Mouse (Mus musculus) hindbrain, embryonic 11.5 days (tissue): ENCODE measurements around the gene Nufip1. TPM values are rescaled to one million over a fixed set of nuclear protein-coding genes. Genes with fewer than 3 reads are reported as not detected.
"Not testable (repeated sequence)": the region's sequence is repeated elsewhere in the genome, so short reads cannot be mapped to it uniquely, and the experiment has no call there.

Experiments used
- ATAC-seq: fragments of 200-750 bp; cut with Nextera tagmentation; 2 replicates; pipeline ENCODE4 v1.8.0; 2017; ENCODE audit warnings: mild to moderate bottlenecking, moderate TSS enrichment, moderate library complexity; ENCODE audit not compliant: low FRiP score
- DNase-seq: peaks from one replicate; pipeline ENCODE4 v3.0.0-alpha.2; 2015; ENCODE audit warnings: low spot score
- H3K27ac ChIP-seq: fragments of 300-500 bp; sonication (generic); 2 replicates; pipeline ENCODE4 v1.5.1; 2014; ENCODE audit warnings: mild to moderate bottlenecking, low read depth, low read length
- H3K27me3 ChIP-seq: fragments of 300-500 bp; sonication (generic); 2 replicates; pipeline ENCODE4 v1.6.1; 2014; ENCODE audit warnings: mild to moderate bottlenecking, low read length, moderate library complexity, mixed read lengths; ENCODE audit not compliant: control insufficient read depth, insufficient read depth
- H3K36me3 ChIP-seq: fragments of 300-500 bp; sonication (generic); 2 replicates; pipeline ENCODE4 v1.6.1; 2014; ENCODE audit warnings: mild to moderate bottlenecking, low read length, moderate library complexity, mixed read lengths; ENCODE audit not compliant: control insufficient read depth, insufficient read depth
- H3K4me1 ChIP-seq: fragments of 300-500 bp; sonication (generic); replicated peaks from 2 replicates; pipeline ENCODE4 v1.6.1; 2014; ENCODE audit warnings: low read length, mixed read lengths; ENCODE audit not compliant: control insufficient read depth, insufficient read depth
- H3K4me2 ChIP-seq: fragments of 300-500 bp; sonication (generic); replicated peaks from 2 replicates; pipeline ENCODE4 v1.6.1; 2014; ENCODE audit warnings: mild to moderate bottlenecking, low read depth, low read length
- H3K4me3 ChIP-seq: fragments of 300-500 bp; sonication (generic); 2 replicates; pipeline ENCODE4 v1.5.1; 2014; ENCODE audit warnings: low read depth, low read length
- H3K9ac ChIP-seq: fragments of 300-500 bp; sonication (generic); 2 replicates; pipeline ENCODE4 v1.6.1; 2014; ENCODE audit warnings: low read depth, low read length
- H3K9me3 ChIP-seq: fragments of 300-500 bp; sonication (generic); 2 replicates; pipeline ENCODE4 v1.6.1; 2016; ENCODE audit warnings: low read length; ENCODE audit not compliant: control insufficient read depth
- WGBS: fragments of 180-500 bp; shearing (Covaris S2); extraction: QIAGEN DNeasy Blood & Tissue Kit; methylation state at CpG from one replicate; pipeline ENCODE4 v1.1.7; 2014; 5-methylcytosine and 5-hydroxymethylcytosine counted together
- polyA plus RNA-seq: library from polyadenylated mRNA; unstranded; fragments of >200 nt; fragmentation: Nextera tagmentation; extraction: Ambion mirVana; gene quantifications from 2 replicates; pipeline ENCODE4 v1.2.1, GENCODE M21; 2014

Nufip1 gene
- polyA plus RNA-seq, 1 experiment from 2014 or later = 17.1 TPM

DNA sequence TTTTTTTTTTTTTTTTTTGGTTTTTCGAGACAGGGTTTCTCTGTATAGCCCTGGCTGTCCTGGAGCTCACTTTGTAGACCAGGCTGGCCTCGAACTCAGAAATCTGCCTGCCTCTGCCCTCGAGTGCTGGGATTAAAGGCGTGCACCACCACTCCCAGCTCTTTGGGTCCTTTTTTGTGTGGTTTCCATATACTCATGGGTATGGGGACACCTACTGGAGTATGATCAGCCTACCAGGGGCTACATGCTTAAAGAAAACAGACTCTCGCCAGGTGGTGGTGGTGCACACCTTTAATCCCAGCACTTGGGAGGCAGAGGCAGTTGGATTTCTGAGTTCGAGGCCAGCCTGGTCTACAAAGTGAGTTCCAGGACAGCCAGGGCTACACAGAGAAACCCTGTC is 49.9 kb downstream of the Nufip1 start:
- WGBS = 85% methylated on average over 6 of the region's 6 CpGs

DNA sequence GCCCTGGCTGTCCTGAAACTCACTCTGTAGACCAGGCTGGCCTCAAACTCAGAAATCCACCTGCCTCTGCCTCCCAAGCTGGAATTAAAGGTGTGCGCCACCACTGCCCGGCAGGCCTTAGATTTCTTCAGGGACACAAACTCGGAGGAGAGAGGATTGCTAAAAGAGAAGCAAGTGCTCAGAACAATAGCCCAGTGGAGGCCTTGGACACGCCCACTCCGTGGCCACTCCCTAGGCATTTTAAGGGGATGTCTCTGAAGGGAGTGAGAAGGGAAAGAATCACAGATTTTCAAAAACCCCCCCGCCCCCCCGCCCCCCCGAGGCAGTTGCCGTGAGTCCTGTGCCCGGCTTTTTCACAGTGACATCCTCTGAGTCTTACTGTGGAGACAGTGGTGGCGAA is 53.5 kb downstream of the Nufip1 start:
- ATAC-seq = 0 out of 2 replicates have a peak, but pooled peaks have one; percentile 12
- Histone ChIP-seq H3K36me3 (no peaks in the 10 kb centered on the region), H3K9me3 (no peaks in the 10 kb centered on the region), H3K4me2 (0 out of 2 replicates have a peak overlapping the region, but pooled peaks have one; percentile 5), H3K27ac (no peak overlapping the region), H3K27me3 (no peaks in the 10 kb centered on the region), H3K9ac (no peak overlapping the region), H3K4me3 (no peak overlapping the region), H3K4me1 (no peaks in the 10 kb centered on the region)
- WGBS = 13% methylated on average over 11 of the region's 11 CpGs
- no peak for DNase-seq

More for the DNA sequence above, 49.9 kb downstream of the Nufip1 start:
- H3K36me3 ChIP-seq, H3K4me2 ChIP-seq, H3K9ac ChIP-seq, H3K4me3 ChIP-seq, H3K9me3 ChIP-seq, DNase-seq, H3K27ac ChIP-seq, H3K4me1 ChIP-seq, ATAC-seq, H3K27me3 ChIP-seq: not testable (repeated sequence)

DNA sequence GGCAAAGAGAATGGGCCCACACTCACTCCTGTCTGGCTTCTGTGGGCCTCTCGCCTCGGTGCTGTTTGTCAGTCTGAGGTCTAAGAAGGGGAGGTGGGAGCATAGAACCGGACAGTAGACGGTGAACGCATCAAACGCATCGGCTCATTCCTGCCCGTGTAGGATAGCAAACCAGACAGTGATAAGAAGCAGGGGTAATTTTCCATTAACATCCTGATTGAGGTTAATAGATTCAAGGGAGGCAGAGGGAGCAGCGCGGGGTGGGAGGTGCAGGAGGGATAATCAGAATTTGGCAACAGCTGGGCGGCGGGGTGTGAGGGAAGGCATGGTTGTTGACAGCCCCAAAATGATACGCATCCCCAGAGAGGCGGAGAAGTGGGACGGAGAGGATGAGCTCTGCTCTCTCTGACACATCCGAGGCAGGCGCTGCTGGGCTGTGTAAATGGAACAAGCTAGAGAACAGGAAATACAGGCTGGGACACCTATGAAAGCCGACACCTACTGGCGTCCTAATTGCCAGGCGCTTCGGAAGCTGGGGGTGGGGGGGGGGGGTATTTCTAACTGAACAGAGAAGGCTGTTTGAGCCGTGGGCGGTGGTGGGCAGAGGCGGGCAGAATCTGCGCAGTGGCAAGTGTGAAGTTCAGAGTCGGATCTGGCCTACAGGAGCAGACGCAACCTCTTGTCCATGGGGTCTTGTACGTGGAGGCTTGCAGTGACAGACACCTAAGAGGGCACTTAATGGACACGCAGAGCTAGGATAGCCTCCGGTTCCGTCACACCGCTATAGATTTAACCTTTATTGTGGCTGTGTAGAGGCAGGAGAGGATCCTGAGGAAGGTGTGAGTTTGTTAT is 54.4 kb downstream of the Nufip1 start:
- H3K9me3 ChIP-seq = no peaks in the 10 kb centered on the region
- peak overlapping the region; percentile 28 for H3K4me2 ChIP-seq
- no peaks in the 10 kb centered on the region for H3K4me1 ChIP-seq
- WGBS = 31% methylated on average over 32 of the region's 32 CpGs
- H3K36me3 ChIP-seq = no peaks in the 10 kb centered on the region
- H3K27me3 ChIP-seq = no peaks in the 10 kb centered on the region
- H3K4me3 ChIP-seq = 0 out of 2 replicates have a peak overlapping the region, but pooled peaks have one; percentile 4
- DNase-seq (peak; percentile 51), ATAC-seq (peak; percentile 71)
- H3K9ac ChIP-seq = 0 out of 2 replicates have a peak overlapping the region, but pooled peaks have one; percentile 7
- no peak overlapping the region for H3K27ac ChIP-seq

DNA sequence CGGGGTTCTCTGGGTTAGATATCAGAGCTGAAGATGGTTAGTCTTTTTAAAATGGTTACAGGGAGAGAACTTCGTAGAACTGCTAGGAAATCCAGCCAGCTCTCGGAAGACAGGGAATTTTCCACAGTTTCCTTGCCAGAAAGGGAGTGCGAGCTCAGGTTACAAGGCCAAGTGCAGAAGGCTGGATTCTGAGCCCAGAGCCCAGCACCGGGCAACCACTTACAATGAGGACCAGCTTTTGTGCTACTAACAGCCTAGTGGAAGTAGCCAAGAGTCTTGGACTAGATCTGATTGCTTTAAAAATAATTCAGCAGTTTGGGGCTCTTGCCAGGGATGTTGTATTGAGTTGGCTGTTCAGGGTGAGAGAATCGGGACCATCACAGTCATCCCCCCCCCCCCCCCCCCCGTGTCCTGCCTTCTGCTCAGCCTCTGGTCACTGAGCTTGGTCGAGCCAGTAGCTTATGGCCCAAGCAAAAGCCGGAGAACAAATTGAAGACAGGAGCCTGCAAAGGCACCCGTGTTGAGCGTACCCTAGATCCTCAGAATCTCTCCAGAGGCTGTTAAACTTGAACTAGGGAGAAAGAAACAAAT is 59.3 kb downstream of the Nufip1 start:
- no peak overlapping the region for H3K4me2 ChIP-seq
- no peak for DNase-seq
- no peaks in the 10 kb centered on the region for H3K4me1 ChIP-seq
- H3K27me3 ChIP-seq = no peaks in the 10 kb centered on the region
- ATAC-seq = no peak
- H3K4me3 ChIP-seq = no peak overlapping the region
- no peaks in the 10 kb centered on the region for H3K9me3 ChIP-seq
- no peak overlapping the region for H3K9ac ChIP-seq
- WGBS = 66% methylated on average over 11 of the region's 11 CpGs
- H3K27ac ChIP-seq = no peak overlapping the region
- H3K36me3 ChIP-seq = no peaks in the 10 kb centered on the region

DNA sequence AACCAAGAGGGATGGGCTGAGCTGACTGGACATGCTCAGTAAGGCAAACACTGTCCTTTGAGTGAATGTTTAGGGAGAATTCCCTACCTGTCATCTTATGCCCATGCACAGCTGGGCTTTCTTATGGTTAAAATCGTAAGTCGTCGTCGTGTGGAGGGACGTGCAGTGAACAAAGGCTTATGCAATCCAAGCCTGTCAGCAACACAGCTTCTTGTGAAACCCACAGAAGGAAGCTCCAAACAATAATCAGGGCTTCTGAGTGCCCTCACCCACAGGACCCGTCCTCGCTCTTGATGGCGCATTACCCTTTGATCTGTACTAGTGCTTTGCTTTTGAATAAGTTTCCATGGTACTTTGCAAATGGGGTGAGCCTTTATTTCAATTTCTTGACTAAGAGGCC is 60.6 kb downstream of the Nufip1 start:
- DNase-seq = no peak
- no peaks in the 10 kb centered on the region for H3K4me1 ChIP-seq
- no peak overlapping the region for H3K9ac ChIP-seq
- H3K27me3 ChIP-seq = no peaks in the 10 kb centered on the region
- H3K9me3 ChIP-seq = no peaks in the 10 kb centered on the region
- no peak overlapping the region for H3K4me2 ChIP-seq
- H3K4me3 ChIP-seq = no peak overlapping the region
- no peak overlapping the region for H3K27ac ChIP-seq
- no peak for ATAC-seq
- 73% methylated on average over 8 of the region's 8 CpGs for WGBS
- H3K36me3 ChIP-seq = no peaks in the 10 kb centered on the region

DNA sequence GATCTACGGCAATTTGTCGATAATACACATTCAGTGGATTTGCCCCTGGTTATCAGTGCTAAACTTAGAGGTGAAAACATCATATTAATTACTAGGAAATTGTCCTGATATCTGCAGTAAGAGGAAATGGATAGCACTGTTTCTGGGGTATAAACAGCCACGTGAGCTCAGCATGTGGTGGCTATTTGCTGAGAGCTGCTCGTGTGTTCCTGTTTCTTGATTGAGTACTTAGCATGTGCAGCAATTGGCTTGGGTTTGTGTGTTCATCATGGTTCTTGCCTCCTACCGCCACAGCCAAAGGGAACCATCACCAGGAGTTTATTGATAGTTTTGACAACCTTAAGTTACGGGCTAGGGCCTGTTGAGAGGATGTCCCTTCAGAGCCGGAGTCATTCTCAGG is 63.6 kb downstream of the Nufip1 start:
- DNase-seq = no peak
- no peak overlapping the region for H3K4me2 ChIP-seq
- H3K27me3 ChIP-seq = no peaks in the 10 kb centered on the region
- ATAC-seq = no peak
- H3K4me3 ChIP-seq = no peak overlapping the region
- 89% methylated on average over 7 of the region's 7 CpGs for WGBS
- H3K27ac ChIP-seq = no peak overlapping the region
- no peak overlapping the region for H3K9ac ChIP-seq
- H3K9me3 ChIP-seq = no peaks in the 10 kb centered on the region
- H3K4me1 ChIP-seq = no peaks in the 10 kb centered on the region
- no peaks in the 10 kb centered on the region for H3K36me3 ChIP-seq

DNA sequence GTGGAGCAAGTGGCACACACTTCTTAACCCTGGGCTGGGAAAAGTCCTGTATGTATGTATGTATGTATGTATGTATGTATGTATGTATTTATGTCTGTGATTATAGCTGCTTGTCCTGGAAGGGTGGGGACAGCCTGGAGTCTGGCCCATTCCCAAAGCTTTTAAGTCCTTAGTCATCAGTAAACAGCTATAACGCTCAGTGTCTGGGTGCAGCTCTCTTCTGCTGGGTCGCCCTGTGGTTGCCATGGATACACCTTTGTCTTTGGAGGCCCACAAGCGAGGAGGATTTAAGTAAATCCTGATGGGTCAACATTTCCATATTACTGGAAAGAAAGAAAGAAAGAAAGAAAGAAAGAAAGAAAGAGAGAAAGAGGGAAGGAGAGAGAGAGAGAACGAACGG is 65.1 kb downstream of the Nufip1 start:
- peak overlapping the region; percentile 34; the same call in 1 of the 2 replicates for H3K27ac ChIP-seq
- no peak overlapping the region for H3K4me2 ChIP-seq
- H3K4me3 ChIP-seq = no peak overlapping the region

DNA sequence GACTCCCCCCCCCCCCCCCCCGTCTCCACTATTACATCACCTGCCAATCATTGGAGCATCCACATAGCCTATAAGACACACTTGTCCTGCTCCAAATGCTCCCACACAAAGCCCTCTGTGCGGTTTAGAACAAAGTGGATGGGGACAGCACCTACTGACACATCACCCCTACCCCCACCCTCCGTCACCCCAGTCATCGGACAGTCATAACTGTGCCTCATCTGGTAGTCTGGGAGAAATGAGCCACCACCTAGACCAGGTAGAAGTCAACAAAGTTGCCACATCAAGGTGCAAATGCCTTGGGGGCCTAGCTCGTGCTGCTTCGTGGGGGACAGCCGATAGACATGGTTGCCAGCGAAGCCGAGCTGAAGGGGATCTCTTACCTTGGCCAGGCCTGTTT is 66.5 kb downstream of the Nufip1 start:
- Histone ChIP-seq H3K27me3 (no peaks in the 10 kb centered on the region), H3K36me3 (no peaks in the 10 kb centered on the region), H3K9me3 (no peaks in the 10 kb centered on the region), H3K4me3 (no peak overlapping the region), H3K9ac (no peak overlapping the region), H3K27ac (no peak overlapping the region), H3K4me2 (no peak overlapping the region), H3K4me1 (no peaks in the 10 kb centered on the region)
- DNase-seq (no peak), ATAC-seq (no peak)
- WGBS = 93% methylated on average over 9 of the region's 9 CpGs

More for the DNA sequence above, 65.1 kb downstream of the Nufip1 start:
- Histone ChIP-seq H3K36me3 (no peaks in the 10 kb centered on the region), H3K27me3 (no peaks in the 10 kb centered on the region), H3K9me3 (no peaks in the 10 kb centered on the region), H3K9ac (no peak overlapping the region), H3K4me1 (no peaks in the 10 kb centered on the region)
- no peak for ATAC-seq
- WGBS = 23% methylated on average over 5 of the region's 5 CpGs
- DNase-seq = peak; percentile 51

DNA sequence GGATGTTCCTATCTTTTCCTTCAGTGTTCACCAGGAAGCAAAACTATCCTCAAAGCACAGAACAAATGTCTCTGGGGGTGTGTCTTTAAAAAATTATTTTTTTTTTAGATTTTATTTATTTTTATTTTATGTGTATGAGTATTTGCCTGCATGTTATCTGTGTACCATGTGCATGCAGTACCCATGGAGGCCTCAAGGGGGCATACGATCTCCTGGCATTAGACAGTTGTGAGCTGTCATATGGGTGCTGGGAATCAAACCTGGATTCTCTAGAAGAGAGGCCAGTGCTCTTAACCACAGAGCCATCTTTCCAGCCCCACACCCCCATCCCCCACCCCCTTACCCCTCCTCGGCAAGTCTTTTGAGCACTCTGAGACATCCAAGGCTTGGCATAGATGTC is 67.8 kb downstream of the Nufip1 start:
- DNase-seq = no peak
- no peaks in the 10 kb centered on the region for H3K36me3 ChIP-seq
- H3K4me3 ChIP-seq = no peak overlapping the region
- H3K27me3 ChIP-seq = no peaks in the 10 kb centered on the region
- no peak overlapping the region for H3K27ac ChIP-seq
- H3K9ac ChIP-seq = no peak overlapping the region
- WGBS = 89% methylated on average over 2 of the region's 2 CpGs
- H3K9me3 ChIP-seq = no peaks in the 10 kb centered on the region
- no peaks in the 10 kb centered on the region for H3K4me1 ChIP-seq
- H3K4me2 ChIP-seq = no peak overlapping the region
- ATAC-seq = no peak
